Mouse (Mus musculus) layer of hippocampus, postnatal 10 days (tissue): ENCODE measurements around the gene Msi2. TPM values are rescaled to one million over a fixed set of nuclear protein-coding genes. Genes with fewer than 3 reads are reported as not detected.

Source experiments
- DNase-seq, 2 experiments: peaks; one replicate each; pipeline ENCODE4 v3.0.0; 2021; ENCODE audit warnings: low spot score in 2 of 2
- total RNA-seq, 2 experiments: library from RNA; stranded (reverse); gene quantifications; 2 replicates each; pipeline ENCODE4 v1.2.3; 2021

Msi2 gene
- total RNA-seq, 2 experiments from 2014 or later: 97.4 to 97.6 TPM

DNA sequence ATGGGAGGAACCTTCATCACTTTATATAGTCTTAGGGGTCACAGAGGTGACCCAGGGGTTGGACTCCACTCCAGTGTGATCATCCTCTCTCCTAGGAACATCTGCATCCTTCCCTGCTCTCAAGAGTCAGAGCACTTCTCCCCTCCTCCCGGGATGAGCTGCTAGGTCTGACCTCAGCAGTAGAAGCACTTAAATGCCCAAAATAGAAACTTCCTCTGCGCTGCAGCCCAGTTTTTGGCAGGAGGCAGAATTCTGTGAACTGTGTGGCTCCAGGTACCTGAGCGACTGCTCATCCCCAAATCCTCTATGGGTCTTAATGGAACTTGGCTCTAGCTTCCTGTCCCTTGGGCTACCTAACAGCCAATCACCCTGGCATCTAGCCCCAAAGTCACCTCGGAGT lies 228.3 kb downstream of the Msi2 start:
- DNase-seq: no peak

DNA sequence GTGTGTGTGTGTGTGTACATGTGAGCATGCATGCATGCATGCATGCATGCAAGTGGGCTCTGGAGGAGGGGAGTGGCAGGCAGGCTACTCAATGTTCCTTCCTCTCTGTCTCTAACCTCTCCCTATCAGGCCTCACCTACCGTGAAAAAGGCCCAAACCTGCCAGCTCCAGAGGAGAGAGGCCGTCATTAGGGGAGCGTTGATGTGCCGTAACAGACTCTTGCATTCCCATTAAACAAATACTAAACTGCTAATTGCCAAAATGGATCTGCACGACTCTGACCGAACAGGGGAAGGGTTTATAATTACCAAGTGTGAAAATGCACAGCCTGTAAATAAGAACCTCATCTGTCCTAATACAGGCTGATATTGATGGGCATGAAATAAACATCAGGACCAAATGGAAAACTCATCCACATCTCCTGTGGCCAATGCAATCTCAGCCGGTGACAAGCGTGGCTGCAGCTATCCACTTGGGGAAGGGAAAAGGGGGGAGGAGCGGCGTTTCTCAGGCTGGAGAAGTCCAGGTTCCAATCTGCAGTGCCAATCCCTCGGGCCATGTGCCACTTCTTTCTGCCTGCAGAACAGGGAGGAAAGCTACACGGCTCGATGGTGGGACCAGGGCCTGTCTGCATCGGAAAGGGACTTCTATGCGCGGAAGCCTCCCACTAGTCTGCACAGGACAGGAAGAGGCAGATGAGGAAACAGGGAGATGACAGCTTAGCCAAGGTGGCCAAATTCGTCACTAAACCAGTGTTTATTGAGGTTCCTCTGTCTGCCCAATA lies 229.2 kb downstream of the Msi2 start:
- DNase-seq: peak; percentile 25 to 57

DNA sequence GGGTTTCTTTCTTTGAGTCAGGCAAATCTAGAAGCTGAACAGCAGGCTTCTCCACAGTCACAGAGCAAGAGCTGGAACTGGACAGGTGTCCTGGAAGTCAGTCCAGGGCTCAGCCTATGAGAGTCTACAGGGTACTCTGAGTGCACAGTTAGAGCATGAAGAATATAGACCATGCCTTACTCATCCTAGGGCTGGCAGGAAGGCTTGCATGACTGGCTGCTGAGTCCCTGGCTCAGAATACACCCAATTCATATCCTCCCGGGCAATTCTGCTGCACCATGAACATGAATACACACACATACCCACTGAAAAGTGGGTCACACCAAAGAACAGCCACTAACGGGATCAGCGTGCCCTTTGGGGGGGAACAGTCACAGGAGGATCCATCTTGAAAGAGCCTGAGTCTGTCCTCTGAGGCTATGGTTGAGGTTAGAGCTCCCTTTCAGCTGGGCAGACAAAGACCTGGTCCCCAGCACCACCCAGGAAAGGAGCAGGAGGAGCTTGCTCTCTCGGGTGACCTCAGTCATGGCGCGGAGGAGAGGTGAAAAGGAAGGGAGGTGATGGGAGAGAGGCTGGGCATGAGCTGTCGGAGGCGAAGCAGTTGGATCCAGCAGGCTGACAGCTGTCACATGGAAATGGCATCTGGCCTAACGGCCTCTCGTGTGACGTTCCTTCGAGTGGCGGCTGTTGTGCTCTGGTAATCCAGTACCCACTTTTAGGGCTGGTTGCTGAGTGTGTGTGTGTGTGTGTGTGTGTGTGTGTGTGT lies 230.0 kb downstream of the Msi2 start:
- no peak for DNase-seq

- no peak for DNase-seq
Observed at GRCm38 (mm10) chr11:88485987-88486386, 232.3 kb downstream of the Msi2 start.

- DNase-seq: no peak
Observed at GRCm38 (mm10) chr11:88485088-88485487, 233.2 kb downstream of the Msi2 start.

DNA sequence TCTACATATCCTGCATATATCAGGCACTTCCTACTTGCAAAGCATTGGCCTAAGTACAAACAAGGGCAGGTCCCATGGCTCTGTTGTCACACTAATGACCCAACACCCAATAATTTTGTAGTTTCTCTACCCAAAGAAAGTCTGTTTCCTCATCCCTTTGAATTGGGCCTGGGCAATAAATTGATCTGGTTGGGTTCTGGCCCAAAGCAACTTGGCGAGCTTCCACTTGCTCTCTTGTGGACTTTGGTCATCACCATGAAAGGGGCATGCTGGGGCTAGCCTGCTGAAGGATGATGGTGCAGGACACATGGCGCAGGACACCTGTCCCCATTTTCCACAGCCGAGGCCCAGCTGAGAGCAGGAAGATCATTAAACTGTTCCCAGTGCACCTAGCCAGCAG lies 234.3 kb downstream of the Msi2 start:
- DNase-seq: no peak

GRCm38 (mm10) chr11:88482636-88483035 lies 235.7 kb downstream of the Msi2 start:
- DNase-seq: no peak

- no peak for DNase-seq
Observed at GRCm38 (mm10) chr11:88482236-88482635, 236.1 kb downstream of the Msi2 start.

DNA sequence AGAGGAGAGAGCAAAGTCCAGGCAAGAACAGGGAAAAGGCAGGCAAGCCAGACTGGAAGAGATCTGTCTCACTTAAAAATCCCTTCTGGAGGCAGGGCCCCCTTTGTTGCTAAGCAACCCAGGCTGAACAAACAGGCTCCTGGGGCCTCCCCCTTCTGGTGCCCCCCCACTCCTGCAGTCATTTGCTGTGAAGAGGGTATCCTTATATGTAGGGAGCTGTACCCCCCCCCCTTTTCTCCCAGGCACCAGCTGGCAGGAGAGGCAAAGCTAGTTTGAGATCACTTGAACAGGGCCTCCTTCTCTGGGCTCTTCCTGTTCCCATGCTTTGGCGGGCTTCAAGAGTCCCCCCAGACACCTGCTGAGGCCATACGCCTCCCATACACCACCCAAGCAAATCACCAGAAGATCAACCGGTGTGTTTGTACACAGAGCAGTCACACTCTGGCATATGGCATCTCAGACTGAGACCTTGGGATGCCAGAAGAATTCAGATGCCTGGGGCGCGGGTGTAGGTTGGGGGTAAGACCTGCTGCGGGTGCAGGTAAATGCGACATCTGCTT lies 236.6 kb downstream of the Msi2 start:
- peak; percentile 40 to 53 for DNase-seq

- no peak for DNase-seq
Observed at GRCm38 (mm10) chr11:88481092-88481601, 237.2 kb downstream of the Msi2 start.

DNA sequence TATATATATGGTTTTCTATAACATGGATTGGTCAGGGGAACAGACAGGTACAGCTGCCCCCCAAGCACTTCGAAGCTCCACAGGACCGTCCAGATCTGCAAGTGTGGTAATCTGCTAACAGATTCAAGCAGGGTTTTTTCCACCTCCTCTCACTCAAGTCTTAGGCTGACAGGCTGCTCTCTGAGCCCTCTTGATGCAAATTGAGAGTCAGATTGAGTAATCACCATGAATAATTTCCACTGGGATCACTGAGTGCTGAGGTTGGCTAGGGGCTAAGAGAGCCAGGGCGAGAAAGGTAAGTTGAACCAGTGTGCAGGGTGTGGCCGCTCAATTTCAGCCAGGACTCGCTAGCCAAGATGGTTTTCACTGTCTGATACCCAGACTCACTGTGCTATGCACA lies 238.8 kb downstream of the Msi2 start:
- DNase-seq: no peak

DNA sequence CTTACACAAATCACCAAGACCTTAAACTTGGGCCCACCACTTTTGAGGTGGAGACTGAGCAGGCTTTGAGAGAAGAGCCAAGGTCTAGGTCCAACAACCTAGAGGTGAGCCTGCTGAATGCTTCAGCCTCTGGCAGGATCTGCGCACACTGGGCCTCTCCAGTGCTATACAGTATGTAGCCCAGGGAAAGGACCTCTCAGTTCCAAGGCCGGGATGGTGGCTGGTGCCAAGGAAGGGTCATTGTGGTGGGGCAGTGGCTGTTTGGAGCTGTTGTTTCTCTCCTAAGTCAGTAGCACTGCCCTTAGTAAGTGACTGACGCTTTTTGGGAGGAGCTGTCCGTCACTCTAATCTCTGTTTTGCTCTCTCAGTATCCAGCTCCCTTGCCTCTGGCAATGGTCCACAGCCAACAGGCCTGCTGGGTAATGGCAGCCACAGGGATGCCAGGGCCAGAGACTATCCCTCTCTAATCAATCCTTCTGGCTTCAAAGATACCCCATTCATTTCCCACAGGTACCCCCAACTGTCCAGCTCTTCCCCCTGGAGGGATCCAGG lies 243.3 kb downstream of the Msi2 start:
- no peak for DNase-seq

- DNase-seq: no peak
Observed at GRCm38 (mm10) chr11:88472731-88473130, 245.6 kb downstream of the Msi2 start.

- peak; percentile 37 to 54 for DNase-seq
Observed at GRCm38 (mm10) chr11:88471981-88472647, 246.2 kb downstream of the Msi2 start.

DNA sequence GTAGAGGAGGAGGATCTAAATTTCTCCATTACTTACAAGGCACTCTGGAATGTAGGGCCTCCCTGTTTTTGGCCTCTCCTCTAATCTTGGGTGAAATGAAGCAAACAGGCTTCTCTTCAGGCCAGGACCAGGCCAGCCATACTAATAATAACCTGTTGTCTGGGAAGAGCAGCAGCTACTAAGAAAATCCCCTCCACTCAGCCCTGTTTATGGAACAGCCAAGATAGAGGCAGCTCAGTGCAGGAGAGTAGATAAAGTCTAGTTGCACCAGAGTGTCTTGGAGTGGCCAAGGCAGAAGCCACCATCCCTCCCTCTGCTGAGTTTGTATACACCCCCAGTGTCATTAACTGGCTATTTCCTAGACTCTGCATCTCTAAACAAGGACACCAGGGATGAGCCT lies 247.7 kb downstream of the Msi2 start:
- DNase-seq: no peak

GRCm38 (mm10) chr11:88468996-88469395 lies 249.3 kb downstream of the Msi2 start:
- no peak for DNase-seq

DNA sequence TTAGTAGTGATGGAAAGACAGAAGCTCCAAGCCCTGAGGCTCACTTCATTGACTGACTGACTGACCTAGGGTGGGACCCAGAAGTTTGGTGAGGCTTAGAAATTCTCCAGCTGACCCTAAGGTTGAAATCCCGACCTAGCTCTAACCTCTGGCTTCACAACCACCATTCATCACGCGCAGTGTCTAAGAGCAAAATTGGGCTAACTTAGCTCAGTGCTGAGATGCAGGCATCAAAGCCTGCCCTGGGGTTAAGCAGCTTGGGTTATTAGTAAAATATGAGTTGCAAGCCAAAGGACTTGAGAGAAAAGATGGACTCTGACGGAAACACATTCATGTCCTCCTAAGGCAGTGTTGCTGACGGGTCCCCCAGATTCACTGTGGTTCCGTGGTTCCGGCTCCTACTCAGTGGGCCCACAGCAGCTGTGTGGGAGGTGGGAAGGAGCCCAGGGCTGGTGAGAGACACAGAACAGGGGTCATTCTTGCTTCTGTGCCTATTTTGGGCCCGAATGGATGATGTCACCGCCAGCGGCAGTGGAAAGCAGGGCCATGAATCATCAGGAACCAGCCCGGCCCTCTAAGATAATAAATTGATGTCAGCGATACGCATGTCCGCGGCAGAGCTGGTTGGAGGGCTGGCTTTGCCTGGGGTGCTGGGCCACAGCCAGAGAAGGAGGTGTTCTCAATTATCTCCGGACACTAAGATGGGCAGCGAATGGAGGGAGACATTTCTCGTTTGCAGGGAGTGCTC lies 250.6 kb downstream of the Msi2 start:
- DNase-seq: no peak

DNA sequence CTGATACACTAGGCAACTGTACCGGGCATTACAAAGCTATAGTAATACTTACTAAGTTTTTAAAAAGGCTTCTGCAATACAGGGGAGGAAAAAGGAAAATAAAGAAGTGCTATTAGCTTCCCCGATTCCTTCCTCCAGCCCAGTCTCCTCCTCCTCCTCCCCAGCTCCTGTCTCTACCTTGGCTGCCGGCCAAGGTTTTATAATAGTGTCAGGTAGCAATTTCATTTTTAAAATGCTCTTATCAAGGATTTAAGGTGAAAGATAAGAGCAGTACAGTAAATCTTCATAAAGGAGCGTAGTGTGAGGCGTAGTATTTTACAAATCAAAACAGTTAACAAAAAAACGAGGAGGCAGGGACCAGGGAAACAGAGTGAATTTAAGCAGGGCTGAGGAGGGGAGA lies 254.4 kb downstream of the Msi2 start:
- DNase-seq: no peak

GRCm38 (mm10) chr11:88462789-88463188 lies 255.5 kb downstream of the Msi2 start:
- DNase-seq: no peak

GRCm38 (mm10) chr11:88461601-88462000 lies 256.7 kb downstream of the Msi2 start:
- no peak for DNase-seq
